Mouse (Mus musculus) myocyte (in vitro differentiated cells): ENCODE measurements around the gene Copz1.

Experiments used
- E2F4 ChIP-seq: IDR thresholded peaks from one replicate; pipeline ENCODE4 v1.6.1; 2011; ENCODE audit warnings: mild to moderate bottlenecking, control low read depth, moderate library complexity; ENCODE audit not compliant: insufficient read depth
- MAX ChIP-seq: IDR thresholded peaks from one replicate; pipeline ENCODE4 v1.6.1; 2011; ENCODE audit warnings: low read depth, mild to moderate bottlenecking, control low read depth
- MYOG ChIP-seq, 3 experiments: IDR thresholded peaks; one replicate each; pipeline ENCODE4 v1.6.1; 2011; ENCODE audit warnings: control low read depth in 2 of 3, low read depth in 2 of 3, mild to moderate bottlenecking in 2 of 3; ENCODE audit not compliant: insufficient read length in 2 of 3, control insufficient read depth in 1 of 3, insufficient read depth in 1 of 3
- POLR2A ChIP-seq: IDR thresholded peaks from one replicate; pipeline ENCODE4 v1.6.1; 2011; ENCODE audit warnings: low read depth, mild to moderate bottlenecking, control low read depth, moderate library complexity; ENCODE audit not compliant: insufficient read length
- POLR2AphosphoS2 ChIP-seq: IDR thresholded peaks from one replicate; pipeline ENCODE4 v1.6.1; 2011; ENCODE audit warnings: low read depth, control low read depth; ENCODE audit not compliant: insufficient read length
- TCF3 ChIP-seq: IDR thresholded peaks from one replicate; pipeline ENCODE4 v1.6.1; 2011; ENCODE audit warnings: low read depth, control low read depth; ENCODE audit not compliant: insufficient read length
- USF1 ChIP-seq: IDR thresholded peaks from one replicate; pipeline ENCODE4 v1.6.1; 2011; ENCODE audit warnings: low read depth, mild to moderate bottlenecking, control low read depth, moderate library complexity

DNA sequence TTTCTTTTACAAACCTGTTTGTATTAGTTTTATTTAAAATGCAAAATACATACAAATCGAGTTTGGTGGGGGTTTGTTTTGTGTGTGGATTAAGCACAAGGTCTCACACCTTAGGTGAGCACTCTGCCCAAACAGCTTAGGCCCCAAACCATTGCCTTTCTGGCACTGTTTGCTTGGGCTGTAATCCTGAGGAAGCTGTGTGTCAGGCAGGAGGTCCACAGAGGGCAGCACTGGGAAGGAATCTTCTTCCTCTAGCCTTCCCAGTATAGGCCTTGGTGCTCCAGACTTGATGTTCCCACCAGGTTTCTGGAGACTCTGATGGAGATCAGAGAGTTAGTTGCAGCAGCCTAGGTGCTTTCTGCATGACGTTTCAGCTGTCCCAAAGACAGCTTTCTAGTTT lies 12.1 kb downstream of the Copz1 start:
- TF ChIP-seq POLR2A (no peak), USF1 (no peak), MAX (no peak), E2F4 (no peak), TCF3 (no peak), MYOG (IDR thresholded peaks at IDR 0.05; ENCODE audit: control insufficient read depth in 1 of 3, insufficient read depth in 1 of 3, insufficient read length in 2 of 3, low read depth in 2 of 3) (no peak), POLR2AphosphoS2 (no peak)
